Mouse (Mus musculus) lung, embryonic 15.5 days (tissue): ENCODE results near the gene Cp. TPM values are rescaled to one million over a fixed set of nuclear protein-coding genes. Genes with fewer than 3 reads are reported as not detected.
"Not testable (repeated sequence)": the region's sequence is repeated elsewhere in the genome, so short reads cannot be mapped to it uniquely, and the experiment has no call there.

ENCODE experiments used
- ATAC-seq: fragments of 200-750 bp; cut with Nextera tagmentation; 2 replicates; pipeline ENCODE4 v1.8.0; 2017; ENCODE audit warnings: moderate number of reproducible peaks, borderline replicate concordance; ENCODE audit not compliant: low FRiP score, low TSS enrichment; ENCODE audit errors: extremely low read depth
- H3K27ac ChIP-seq: fragments of 300-500 bp; sonication (generic); 2 replicates; pipeline ENCODE4 v1.5.1; 2015; ENCODE audit warnings: moderate library complexity, mild to moderate bottlenecking, inconsistent platforms
- H3K27me3 ChIP-seq: fragments of 300-500 bp; sonication (generic); 2 replicates; pipeline ENCODE4 v1.6.1; 2015; ENCODE audit warnings: inconsistent platforms
- H3K36me3 ChIP-seq: fragments of 300-500 bp; sonication (generic); 2 replicates; pipeline ENCODE4 v1.6.1; 2015; ENCODE audit warnings: inconsistent platforms
- H3K4me1 ChIP-seq: fragments of 300-500 bp; sonication (generic); 2 replicates; pipeline ENCODE4 v1.6.1; 2015; ENCODE audit warnings: inconsistent platforms
- H3K4me2 ChIP-seq: fragments of 300-500 bp; sonication (generic); 2 replicates; pipeline ENCODE4 v1.6.1; 2015; ENCODE audit warnings: inconsistent platforms, mild to moderate bottlenecking, moderate library complexity
- H3K4me3 ChIP-seq: fragments of 300-500 bp; sonication (generic); 2 replicates; pipeline ENCODE4 v1.5.1; 2015; ENCODE audit warnings: mild to moderate bottlenecking, inconsistent platforms
- H3K9ac ChIP-seq: fragments of 300-500 bp; sonication (generic); 2 replicates; pipeline ENCODE4 v1.6.1; 2015; ENCODE audit warnings: inconsistent platforms
- H3K9me3 ChIP-seq: fragments of 300-500 bp; sonication (generic); 2 replicates; pipeline ENCODE4 v1.6.1; 2016; ENCODE audit warnings: inconsistent platforms
- WGBS: fragments of 180-500 bp; shearing (Covaris S2); methylation state at CpG from one replicate; pipeline ENCODE4 v1.1.7; 2015; 5-methylcytosine and 5-hydroxymethylcytosine counted together
- polyA plus RNA-seq: library from polyadenylated mRNA; unstranded; fragments of >200 nt; fragmentation: Nextera tagmentation; extraction: Ambion mirVana; gene quantifications from 2 replicates; pipeline ENCODE4 v1.2.1, GENCODE M21; 2015

The Cp gene
- polyA plus RNA-seq, 1 experiment from 2014 or later = 3.3 TPM

GRCm38 (mm10) chr3:20007759-20008158 is 50.9 kb downstream of the Cp start:
- Histone ChIP-seq H3K4me2 (no peak overlapping the region), H3K27ac (no peak overlapping the region), H3K27me3 (no peaks in the 10 kb centered on the region), H3K9ac (no peak overlapping the region), H3K9me3 (no peaks in the 10 kb centered on the region), H3K36me3 (peaks cover 7% of the 10 kb centered on the region; the same call in 1 of the 2 replicates), H3K4me3 (no peak overlapping the region), H3K4me1 (no peaks in the 10 kb centered on the region)
- 82% methylated on average over 5 of the region's 5 CpGs for WGBS
- no peak for ATAC-seq

GRCm38 (mm10) chr3:20010464-20010863 is 53.6 kb downstream of the Cp start:
- Histone ChIP-seq H3K9me3 (no peaks in the 10 kb centered on the region), H3K4me2 (no peak overlapping the region), H3K27ac (no peak overlapping the region), H3K36me3 (peaks cover 9% of the 10 kb centered on the region), H3K4me1 (no peaks in the 10 kb centered on the region), H3K27me3 (no peaks in the 10 kb centered on the region), H3K9ac (no peak overlapping the region), H3K4me3 (no peak overlapping the region)
- ATAC-seq = no peak
- 86% methylated on average over 9 of the region's 9 CpGs for WGBS

- H3K9ac ChIP-seq, H3K27me3 ChIP-seq, H3K4me2 ChIP-seq, H3K4me1 ChIP-seq, H3K27ac ChIP-seq, H3K9me3 ChIP-seq, ATAC-seq, H3K4me3 ChIP-seq: not testable (repeated sequence)
- 73% methylated on average over 7 of the region's 7 CpGs for WGBS
- peaks cover 13% of the 10 kb centered on the region for H3K36me3 ChIP-seq
Observed at GRCm38 (mm10) chr3:20010905-20011304, 54.1 kb downstream of the Cp start.

GRCm38 (mm10) chr3:20014454-20014853 is 57.6 kb downstream of the Cp start:
- Histone ChIP-seq H3K27me3 (no peaks in the 10 kb centered on the region), H3K4me2 (no peak overlapping the region)

GRCm38 (mm10) chr3:20018076-20018475 is 61.2 kb downstream of the Cp start:
- Histone ChIP-seq H3K9ac (no peak overlapping the region), H3K36me3 (peaks cover 27% of the 10 kb centered on the region), H3K4me1 (no peaks in the 10 kb centered on the region), H3K9me3 (no peaks in the 10 kb centered on the region), H3K27ac (no peak overlapping the region), H3K4me2 (no peak overlapping the region), H3K4me3 (no peak overlapping the region), H3K27me3 (no peaks in the 10 kb centered on the region)
- WGBS = 74% methylated on average over 8 of the region's 8 CpGs
- ATAC-seq = no peak

More at GRCm38 (mm10) chr3:20014454-20014853, 57.6 kb downstream of the Cp start:
- no peak overlapping the region for H3K27ac ChIP-seq
- peaks cover 23% of the 10 kb centered on the region for H3K36me3 ChIP-seq
- no peaks in the 10 kb centered on the region for H3K9me3 ChIP-seq
- 98% methylated on average over 2 of the region's 2 CpGs for WGBS
- no peaks in the 10 kb centered on the region for H3K4me1 ChIP-seq
- no peak for ATAC-seq
- H3K4me3 ChIP-seq = no peak overlapping the region
- H3K9ac ChIP-seq = no peak overlapping the region

GRCm38 (mm10) chr3:20023832-20024231 is 67.0 kb downstream of the Cp start:
- Histone ChIP-seq H3K27me3 (no peaks in the 10 kb centered on the region), H3K4me3 (no peak overlapping the region), H3K4me1 (no peaks in the 10 kb centered on the region), H3K9ac (no peak overlapping the region), H3K36me3 (peaks cover 34% of the 10 kb centered on the region), H3K4me2 (no peak overlapping the region), H3K9me3 (no peaks in the 10 kb centered on the region), H3K27ac (no peak overlapping the region)
- WGBS = 64% methylated on average over 1 of the region's 1 CpGs
- no peak for ATAC-seq

- ATAC-seq = no peak
- Histone ChIP-seq H3K9ac (no peak overlapping the region), H3K4me2 (no peak overlapping the region), H3K27me3 (no peaks in the 10 kb centered on the region), H3K4me3 (no peak overlapping the region), H3K4me1 (no peaks in the 10 kb centered on the region), H3K9me3 (no peaks in the 10 kb centered on the region), H3K36me3 (peaks cover 26% of the 10 kb centered on the region), H3K27ac (no peak overlapping the region)
Observed at GRCm38 (mm10) chr3:20026481-20026880, 69.6 kb downstream of the Cp start.

- Histone ChIP-seq H3K4me2 (no peak overlapping the region), H3K27ac (no peak overlapping the region), H3K36me3 (peaks cover 26% of the 10 kb centered on the region), H3K9ac (no peak overlapping the region), H3K4me1 (no peaks in the 10 kb centered on the region), H3K9me3 (no peaks in the 10 kb centered on the region), H3K4me3 (no peak overlapping the region), H3K27me3 (no peaks in the 10 kb centered on the region)
- 94% methylated on average over 8 of the region's 8 CpGs for WGBS
- ATAC-seq = no peak
Observed at GRCm38 (mm10) chr3:20026996-20027689, 70.3 kb downstream of the Cp start.

- no peak overlapping the region for H3K4me2 ChIP-seq
- H3K36me3 ChIP-seq = peaks cover 26% of the 10 kb centered on the region
- ATAC-seq = no peak
- no peak overlapping the region for H3K4me3 ChIP-seq
- H3K4me1 ChIP-seq = no peaks in the 10 kb centered on the region
- H3K9me3 ChIP-seq = no peaks in the 10 kb centered on the region
- 86% methylated on average over 5 of the region's 5 CpGs for WGBS
- no peaks in the 10 kb centered on the region for H3K27me3 ChIP-seq
- no peak overlapping the region for H3K27ac ChIP-seq
- H3K9ac ChIP-seq = no peak overlapping the region
Observed at GRCm38 (mm10) chr3:20027788-20028187, 70.9 kb downstream of the Cp start.

- Histone ChIP-seq H3K4me2 (no peak overlapping the region), H3K36me3 (peaks cover 25% of the 10 kb centered on the region), H3K27me3 (no peaks in the 10 kb centered on the region), H3K27ac (no peak overlapping the region), H3K4me1 (0 out of 2 replicates have a peak, but pooled peaks cover 2% of the 10 kb centered on the region), H3K9me3 (no peaks in the 10 kb centered on the region), H3K4me3 (no peak overlapping the region), H3K9ac (no peak overlapping the region)
- ATAC-seq = no peak
- WGBS = 88% methylated on average over 3 of the region's 3 CpGs
Observed at GRCm38 (mm10) chr3:20028640-20029039, 71.8 kb downstream of the Cp start.

- Histone ChIP-seq H3K9me3 (no peaks in the 10 kb centered on the region), H3K27me3 (no peaks in the 10 kb centered on the region), H3K9ac (no peak overlapping the region), H3K36me3 (peaks cover 6% of the 10 kb centered on the region), H3K27ac (no peak overlapping the region), H3K4me1 (peaks cover 13% of the 10 kb centered on the region), H3K4me3 (no peak overlapping the region), H3K4me2 (no peak overlapping the region)
- no peak for ATAC-seq
- WGBS = 91% methylated on average over 6 of the region's 6 CpGs
Observed at GRCm38 (mm10) chr3:20030807-20031206, 74.0 kb downstream of the Cp start.

- Histone ChIP-seq H3K27me3 (no peaks in the 10 kb centered on the region), H3K27ac (peak overlapping the region; percentile 72), H3K9me3 (no peaks in the 10 kb centered on the region), H3K36me3 (no peaks in the 10 kb centered on the region), H3K4me2 (peak overlapping the region; percentile 78), H3K4me3 (peak overlapping the region; percentile 96), H3K4me1 (peaks cover 13% of the 10 kb centered on the region), H3K9ac (peak overlapping the region; percentile 62)
- 7% methylated on average over 10 of the region's 10 CpGs for WGBS
- no peak for ATAC-seq
Observed at GRCm38 (mm10) chr3:20033761-20034718, 77.2 kb downstream of the Cp start.
